Mouse (Mus musculus) heart, adult 18-20 months (tissue): ENCODE measurements at regions not wholly inside any gene's neighbourhood (a gene's known extent, or its start where the extent isn't known, plus 50 kb on each side); places are given as distances from the start of the nearest gene placed in this dataset.

Source experiments
- DNase-seq, 2 experiments: peaks; one replicate each; pipeline ENCODE4 v3.0.0; 2021 to 2022; ENCODE audit warnings: mixed read lengths in 1 of 2

GRCm38 (mm10) chr12:9261662-9262061, 231.9 kb downstream of the Ttc32 start:
- no peak for DNase-seq

GRCm38 (mm10) chr12:9266221-9266620, 236.4 kb downstream of the Ttc32 start:
- DNase-seq: no peak

- DNase-seq: no peak
These were observed 241.7 kb downstream of the Ttc32 start for GRCm38 (mm10) chr12:9271484-9271883.

GRCm38 (mm10) chr12:9274181-9274580, 244.4 kb downstream of the Ttc32 start:
- DNase-seq: no peak

GRCm38 (mm10) chr12:9275697-9276096, 245.9 kb downstream of the Ttc32 start:
- DNase-seq: no peak

GRCm38 (mm10) chr12:9278735-9279134, 248.9 kb downstream of the Ttc32 start:
- DNase-seq: no peak

- no peak for DNase-seq
These were observed 250.3 kb downstream of the Ttc32 start for GRCm38 (mm10) chr12:9279893-9280605.

GRCm38 (mm10) chr12:9287271-9287670, 257.5 kb downstream of the Ttc32 start:
- no peak for DNase-seq

- DNase-seq: no peak
These were observed 262.9 kb downstream of the Ttc32 start for GRCm38 (mm10) chr12:9292656-9293055.

- DNase-seq: peak in 1 of 2 experiments; percentile 22
These were observed 265.4 kb downstream of the Ttc32 start for GRCm38 (mm10) chr12:9295211-9295610.

- DNase-seq: no peak
These were observed 269.3 kb downstream of the Ttc32 start for GRCm38 (mm10) chr12:9298848-9299655.

- DNase-seq: peak; percentile 20 to 24
These were observed 265.8 kb upstream of the Osr1 start for GRCm38 (mm10) chr12:9304146-9304545.

GRCm38 (mm10) chr12:9337891-9338672, 231.8 kb upstream of the Osr1 start:
- DNase-seq: no peak

GRCm38 (mm10) chr12:9338801-9339231, 231.1 kb upstream of the Osr1 start:
- peak in 1 of 2 experiments; percentile 11 for DNase-seq

- no peak for DNase-seq
These were observed 229.1 kb upstream of the Osr1 start for GRCm38 (mm10) chr12:9340769-9341168.

GRCm38 (mm10) chr12:9345359-9345758, 224.6 kb upstream of the Osr1 start:
- DNase-seq: no peak

GRCm38 (mm10) chr12:9355512-9355911, 214.4 kb upstream of the Osr1 start:
- no peak for DNase-seq

- DNase-seq: peak; percentile 8 to 56
These were observed 212.1 kb upstream of the Osr1 start for GRCm38 (mm10) chr12:9357856-9358255.

GRCm38 (mm10) chr12:9358872-9359271, 211.0 kb upstream of the Osr1 start:
- peak in 1 of 2 experiments; percentile 31 for DNase-seq

- no peak for DNase-seq
These were observed 204.0 kb upstream of the Osr1 start for GRCm38 (mm10) chr12:9365931-9366330.

GRCm38 (mm10) chr12:9368682-9369081, 201.2 kb upstream of the Osr1 start:
- no peak for DNase-seq

- no peak for DNase-seq
These were observed 168.0 kb upstream of the Osr1 start for GRCm38 (mm10) chr12:9401956-9402355.

GRCm38 (mm10) chr12:9404981-9405380, 164.9 kb upstream of the Osr1 start:
- no peak for DNase-seq
